Comparison of ENCODE assay signal across 9 mouse cellular contexts in the genomic region with DNA sequence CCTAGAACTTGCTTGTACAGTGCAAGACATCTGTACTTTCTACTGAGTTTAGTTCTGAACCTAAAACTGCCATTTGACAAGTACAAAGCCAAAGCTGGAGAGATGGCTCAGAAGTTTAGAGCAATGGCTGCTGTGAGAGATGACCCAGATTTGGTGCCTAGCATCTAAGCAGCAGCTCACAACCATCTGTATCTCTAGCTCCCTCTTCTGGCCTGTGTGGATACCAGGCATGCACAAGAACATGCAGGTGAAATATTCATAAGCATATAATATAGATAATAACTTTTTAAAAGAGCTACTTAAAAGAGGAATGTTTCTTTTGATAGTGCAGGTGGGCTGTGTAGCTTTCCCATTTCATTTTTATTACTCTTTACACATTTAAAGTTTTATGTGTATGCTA. TPM values are rescaled to one million over a fixed set of nuclear protein-coding genes. Genes with fewer than 3 reads are reported as not detected.
A peak's percentile ranks its signal among the peaks of the same experiment; 100 is the strongest.
DNase-seq lines count a peak whose midpoint lies in the region; ATAC-seq and TF ChIP-seq lines count a peak whose summit lies in the region.
"Had no signal": no experiment of that assay in that cellular context is flagged by ENCODE, and none has a peak within 500 bp of the region (broad histone marks: within the 10 kb centered on the region; RNA-seq: fewer than 3 reads in every experiment).

No protein-coding gene starts in this region.

- TF ChIP-seq CTCF in gastrocnemius, adult 2 months (IDR thresholded peaks at IDR 0.05), result peak; percentile 87

- no peak overlapping the region for H3K4me2 ChIP-seq in midbrain, embryonic 11.5 days

- H3K4me3 ChIP-seq in gastrocnemius, adult 2 months, result no peak overlapping the region
- no peak overlapping the region for H3K4me3 ChIP-seq in midbrain, embryonic 11.5 days (ENCODE audit: low read depth, low read length)

- no peaks in the 10 kb centered on the region for H3K4me1 ChIP-seq in midbrain, embryonic 11.5 days (ENCODE audit: control insufficient read depth, insufficient read depth, low read length)

- H3K9me3 ChIP-seq in midbrain, embryonic 11.5 days (ENCODE audit: control insufficient read depth, low read length), result no peaks in the 10 kb centered on the region

- H3K9ac ChIP-seq in midbrain, embryonic 11.5 days (ENCODE audit: low read length), result no peak overlapping the region

- ATAC-seq in megakaryocyte progenitor cell, adult 5-6 weeks (replicated peaks; ENCODE audit: poor library complexity), result peak; percentile 91
- ATAC-seq in midbrain, embryonic 11.5 days (ENCODE audit: low FRiP score), result no peak

- no peaks in the 10 kb centered on the region for H3K27me3 ChIP-seq in midbrain, embryonic 11.5 days (ENCODE audit: control insufficient read depth, insufficient read depth, low read length)

- no peaks in the 10 kb centered on the region for H3K36me3 ChIP-seq in midbrain, embryonic 11.5 days (ENCODE audit: control insufficient read depth, insufficient read depth, low read length)

- DNase-seq in gastrocnemius, adult 2 months, result peak; percentile 39
- DNase-seq in gastrocnemius, postnatal 36 days, result no peak
- DNase-seq in 3T3-L1 (ENCODE audit: low read depth, low spot score), result peak; percentile 84
- peak; percentile 12 to 24 for DNase-seq in adrenal gland, adult 18-20 months (ENCODE audit: low spot score in 2 of 2)
- DNase-seq in forelimb bud, embryonic 11.5 days (ENCODE audit: low read depth, low spot score), result peak; percentile 47
- peak; percentile 17 to 84 for DNase-seq in layer of hippocampus, adult 18-20 months (ENCODE audit: low spot score in 2 of 2)
- DNase-seq in midbrain, embryonic 11.5 days (ENCODE audit: low spot score, missing footprints), result no peak

- no peak overlapping the region for H3K27ac ChIP-seq in gastrocnemius, adult 2 months
- H3K27ac ChIP-seq in midbrain, embryonic 11.5 days (ENCODE audit: low read depth, low read length), result no peak overlapping the region

- intact Hi-C loops in gastrocnemius, adult 2 months (cut with DNase I), result loop anchor here (1.0 kb wide), 1 partner anchor 65 kb away; no protein-coding TSS in a partner anchor
- intact Hi-C loops in gastrocnemius, postnatal 36 days (cut with DNase I), result loop anchor here (1.0 to 2.0 kb wide), 2 partner anchors 64 to 70 kb away; no protein-coding TSS in a partner anchor

RNA-seq across cellular contexts. Expression of a gene that starts 15.0 kb away (rescaled TPM):
- 1 to 10 TPM in 1 of 2 experiments, under 1 TPM in 1; 0.87 to 2.0 TPM for total RNA-seq in gastrocnemius, adult 2 months (2021)
- total RNA-seq in gastrocnemius, postnatal 36 days (2021), result 1 to 10 TPM in 1 of 2 experiments, under 1 TPM in 1; 0.94 to 1.7 TPM
- total RNA-seq in adrenal gland, adult 18-20 months (2021), result 10 to 100 TPM in 1 of 2 experiments, 1 to 10 TPM in 1; 6.0 to 29.4 TPM
- not detected for total RNA-seq in layer of hippocampus, adult 18-20 months (2021)
- not detected in 2 replicates for total RNA-seq in megakaryocyte progenitor cell, adult 5-6 weeks (2015)
- not detected in 2 replicates for total RNA-seq in megakaryocyte progenitor cell, adult 5-6 weeks (2017)
- not detected in 2 replicates for polyA plus RNA-seq in midbrain, embryonic 11.5 days (2014; fragmentation: Nextera tagmentation; extraction: Ambion mirVana)
- polyA plus RNA-seq: liver, embryonic 16.5 days had no signal

RNA-seq across cellular contexts. Expression of a gene that starts 37.7 kb away (rescaled TPM):
- total RNA-seq in gastrocnemius, adult 2 months (2021), result not detected
- not detected for total RNA-seq in gastrocnemius, postnatal 36 days (2021)
- total RNA-seq in adrenal gland, adult 18-20 months (2021), result not detected
- total RNA-seq in layer of hippocampus, adult 18-20 months (2021), result not detected
- total RNA-seq in megakaryocyte progenitor cell, adult 5-6 weeks (2015), result not detected in 2 replicates
- not detected in 2 replicates for total RNA-seq in megakaryocyte progenitor cell, adult 5-6 weeks (2017)
- polyA plus RNA-seq in midbrain, embryonic 11.5 days (2014; fragmentation: Nextera tagmentation; extraction: Ambion mirVana), result not detected in 2 replicates
- polyA plus RNA-seq: liver, embryonic 16.5 days had no signal

RNA-seq across cellular contexts. Expression of a gene that starts 42.0 kb away (rescaled TPM):
- total RNA-seq in gastrocnemius, adult 2 months (2021), result not detected
- not detected for total RNA-seq in gastrocnemius, postnatal 36 days (2021)
- total RNA-seq in adrenal gland, adult 18-20 months (2021), result not detected
- not detected for total RNA-seq in layer of hippocampus, adult 18-20 months (2021)
- total RNA-seq in megakaryocyte progenitor cell, adult 5-6 weeks (2015), result not detected in 2 replicates
- not detected in 2 replicates for total RNA-seq in megakaryocyte progenitor cell, adult 5-6 weeks (2017)
- not detected in 2 replicates for polyA plus RNA-seq in midbrain, embryonic 11.5 days (2014; fragmentation: Nextera tagmentation; extraction: Ambion mirVana)
- polyA plus RNA-seq: liver, embryonic 16.5 days had no signal

Comparison
In these comparisons a context has a peak if more than half of its experiments do, and no peak if none do; other contexts are left out.
1. DNase-seq: peak in gastrocnemius, adult 2 months (single experiment), 3T3-L1 (single experiment), adrenal gland, adult 18-20 months (2 of 2), forelimb bud, embryonic 11.5 days (single experiment) and layer of hippocampus, adult 18-20 months (2 of 2); none in gastrocnemius, postnatal 36 days (0 of 2) and midbrain, embryonic 11.5 days (single experiment).